Mouse (Mus musculus) kidney, embryonic 16.5 days (tissue): Measurements from ENCODE around the gene Tmtc1. TPM values are rescaled to one million over a fixed set of nuclear protein-coding genes. Genes with fewer than 3 reads are reported as not detected.

ENCODE experiments used
- ATAC-seq: fragments of 200-750 bp; cut with Nextera tagmentation; 2 replicates; pipeline ENCODE4 v1.8.0; 2017; ENCODE audit warnings: moderate TSS enrichment; ENCODE audit not compliant: low FRiP score, low TSS enrichment
- H3K27ac ChIP-seq: fragments of 300-500 bp; sonication (generic); 2 replicates; pipeline ENCODE4 v1.5.1; 2014; ENCODE audit warnings: low read length
- H3K27me3 ChIP-seq: fragments of 300-500 bp; sonication (generic); 2 replicates; pipeline ENCODE4 v1.6.1; 2014; ENCODE audit warnings: low read length, control low read depth, mixed read lengths; ENCODE audit not compliant: insufficient read depth
- H3K36me3 ChIP-seq: fragments of 300-500 bp; sonication (generic); 2 replicates; pipeline ENCODE4 v1.6.1; 2014; ENCODE audit warnings: low read length, control low read depth, mixed read lengths; ENCODE audit not compliant: insufficient read depth
- H3K4me1 ChIP-seq: fragments of 300-500 bp; sonication (generic); 2 replicates; pipeline ENCODE4 v1.6.1; 2014; ENCODE audit warnings: low read length, control low read depth, mixed read lengths; ENCODE audit not compliant: insufficient read depth
- H3K4me2 ChIP-seq: fragments of 300-500 bp; sonication (generic); replicated peaks from 2 replicates; pipeline ENCODE4 v1.6.1; 2014; ENCODE audit warnings: low read depth, low read length
- H3K4me3 ChIP-seq: fragments of 300-500 bp; sonication (generic); 2 replicates; pipeline ENCODE4 v1.5.1; 2014; ENCODE audit warnings: mild to moderate bottlenecking, low read length
- H3K9ac ChIP-seq: fragments of 300-500 bp; sonication (generic); replicated peaks from 2 replicates; pipeline ENCODE4 v1.6.1; 2014; ENCODE audit warnings: low read length
- H3K9me3 ChIP-seq: fragments of 300-500 bp; sonication (generic); 2 replicates; pipeline ENCODE4 v1.6.1; 2016; ENCODE audit warnings: low read length, control low read depth
- WGBS: fragments of 180-500 bp; shearing (Covaris S2); extraction: QIAGEN DNeasy Blood & Tissue Kit; methylation state at CpG from one replicate; pipeline ENCODE4 v1.1.7; 2014; 5-methylcytosine and 5-hydroxymethylcytosine counted together
- polyA plus RNA-seq: library from polyadenylated mRNA; unstranded; fragments of >200 nt; fragmentation: Nextera tagmentation; extraction: Ambion mirVana; gene quantifications from 2 replicates; pipeline ENCODE4 v1.2.1, GENCODE M21; 2015

Gene Tmtc1
- polyA plus RNA-seq, 1 experiment from 2014 or later: 1.8 TPM

- Histone ChIP-seq H3K36me3 (no peaks in the 10 kb centered on the region), H3K4me2 (no peak overlapping the region), H3K4me3 (no peak overlapping the region), H3K27me3 (no peaks in the 10 kb centered on the region), H3K9me3 (no peaks in the 10 kb centered on the region), H3K9ac (no peak overlapping the region), H3K27ac (no peak overlapping the region), H3K4me1 (no peaks in the 10 kb centered on the region)
- no peak for ATAC-seq
- 80% methylated on average over 4 of the region's 4 CpGs for WGBS
Measured at GRCm38 (mm10) chr6:148275046-148275445, 169.1 kb downstream of the Tmtc1 start.

DNA sequence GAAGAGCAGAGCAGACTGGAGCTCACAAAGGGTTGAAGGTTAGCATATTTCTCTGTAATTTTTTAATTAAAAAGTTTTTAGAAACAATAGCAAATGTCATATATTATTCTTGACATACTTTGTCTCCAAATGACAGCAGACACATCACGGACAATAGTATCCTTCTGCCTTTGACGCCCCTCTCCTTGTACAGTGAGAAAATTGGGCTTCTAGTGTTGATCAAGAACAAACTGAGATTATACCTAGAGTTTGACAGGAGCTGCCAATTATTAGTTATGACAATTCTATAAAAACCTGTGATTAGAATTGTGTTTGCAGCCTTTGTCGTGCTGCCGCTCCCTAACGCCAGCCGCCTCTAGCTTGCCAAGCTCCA lies 183.5 kb downstream of the Tmtc1 start:
- H3K9me3 ChIP-seq: no peaks in the 10 kb centered on the region
- 91% methylated on average over 6 of the region's 6 CpGs for WGBS
- H3K27ac ChIP-seq: no peak overlapping the region
- H3K36me3 ChIP-seq: no peaks in the 10 kb centered on the region
- H3K9ac ChIP-seq: no peak overlapping the region
- no peaks in the 10 kb centered on the region for H3K4me1 ChIP-seq
- ATAC-seq: no peak
- H3K4me2 ChIP-seq: no peak overlapping the region
- H3K4me3 ChIP-seq: no peak overlapping the region
- H3K27me3 ChIP-seq: no peaks in the 10 kb centered on the region

DNA sequence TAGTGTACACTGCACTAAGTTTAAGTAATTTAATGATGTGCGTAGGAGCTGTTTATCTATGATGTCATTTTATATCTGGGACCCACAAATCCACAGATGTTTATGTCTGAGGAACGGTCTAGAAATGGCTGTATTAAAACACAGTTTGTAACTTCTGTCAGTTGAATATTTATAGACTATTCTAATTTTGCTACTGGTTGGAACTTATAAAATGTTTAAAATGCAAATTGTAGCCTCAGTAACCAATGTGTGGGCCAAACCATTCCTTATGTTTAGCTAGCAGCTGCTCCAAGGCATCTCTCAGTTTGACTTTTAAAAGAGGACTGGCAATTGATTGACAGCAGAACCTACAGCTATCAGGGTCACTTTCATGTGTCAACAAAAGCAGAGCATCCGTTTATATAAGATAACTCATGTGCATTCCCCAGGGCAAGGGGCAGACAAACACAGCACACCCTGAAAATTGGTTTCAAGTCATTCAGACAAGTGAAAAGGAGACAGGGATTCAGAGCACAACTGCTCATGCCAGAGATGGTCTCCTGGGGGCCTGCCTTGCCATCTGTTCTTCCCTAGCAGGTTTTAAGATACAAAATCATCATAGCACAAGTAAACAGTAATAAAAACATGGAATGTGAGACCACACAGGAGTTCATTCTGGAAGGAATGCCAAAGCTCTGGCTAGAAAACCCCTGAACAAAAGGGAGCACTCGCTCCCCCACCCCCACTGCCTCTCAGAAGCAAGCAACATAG lies 184.0 kb downstream of the Tmtc1 start:
- no peaks in the 10 kb centered on the region for H3K27me3 ChIP-seq
- H3K4me1 ChIP-seq: no peaks in the 10 kb centered on the region
- no peaks in the 10 kb centered on the region for H3K9me3 ChIP-seq
- no peak overlapping the region for H3K27ac ChIP-seq
- H3K4me2 ChIP-seq: no peak overlapping the region
- no peak overlapping the region for H3K4me3 ChIP-seq
- 0 out of 2 replicates have a peak, but pooled peaks have one; percentile 35 for ATAC-seq
- no peak overlapping the region for H3K9ac ChIP-seq
- no peaks in the 10 kb centered on the region for H3K36me3 ChIP-seq
- 46% methylated on average over 4 of the region's 4 CpGs for WGBS

GRCm38 (mm10) chr6:148259074-148259473 lies 185.1 kb downstream of the Tmtc1 start:
- Histone ChIP-seq H3K27me3 (no peaks in the 10 kb centered on the region), H3K9me3 (no peaks in the 10 kb centered on the region), H3K4me3 (no peak overlapping the region), H3K36me3 (no peaks in the 10 kb centered on the region), H3K9ac (no peak overlapping the region), H3K4me1 (no peaks in the 10 kb centered on the region), H3K4me2 (no peak overlapping the region), H3K27ac (no peak overlapping the region)
- WGBS: 65% methylated on average over 8 of the region's 8 CpGs
- no peak for ATAC-seq

GRCm38 (mm10) chr6:148257805-148258204 lies 186.4 kb downstream of the Tmtc1 start:
- Histone ChIP-seq H3K4me1 (no peaks in the 10 kb centered on the region), H3K4me3 (no peak overlapping the region), H3K4me2 (no peak overlapping the region), H3K27me3 (no peaks in the 10 kb centered on the region), H3K9me3 (no peaks in the 10 kb centered on the region), H3K27ac (no peak overlapping the region), H3K9ac (no peak overlapping the region), H3K36me3 (no peaks in the 10 kb centered on the region)
- ATAC-seq: no peak
- WGBS: 89% methylated on average over 2 of the region's 2 CpGs

- H3K36me3 ChIP-seq: no peaks in the 10 kb centered on the region
- H3K4me3 ChIP-seq: no peak overlapping the region
- no peak overlapping the region for H3K9ac ChIP-seq
- no peak for ATAC-seq
- H3K4me2 ChIP-seq: no peak overlapping the region
- H3K27me3 ChIP-seq: no peaks in the 10 kb centered on the region
- H3K9me3 ChIP-seq: no peaks in the 10 kb centered on the region
- WGBS: 91% methylated on average over 3 of the region's 3 CpGs
- H3K4me1 ChIP-seq: peaks cover 4% of the 10 kb centered on the region; the same call in 1 of the 2 replicates
- H3K27ac ChIP-seq: no peak overlapping the region
Measured at GRCm38 (mm10) chr6:148256109-148256508, 188.1 kb downstream of the Tmtc1 start.

GRCm38 (mm10) chr6:148255395-148256053 lies 188.7 kb downstream of the Tmtc1 start:
- H3K9me3 ChIP-seq: no peaks in the 10 kb centered on the region
- WGBS: 42% methylated on average over 1 of the region's 1 CpGs
- H3K36me3 ChIP-seq: no peaks in the 10 kb centered on the region
- no peak overlapping the region for H3K4me3 ChIP-seq
- H3K9ac ChIP-seq: no peak overlapping the region
- H3K27ac ChIP-seq: no peak overlapping the region
- no peak overlapping the region for H3K4me2 ChIP-seq
- no peaks in the 10 kb centered on the region for H3K27me3 ChIP-seq
- ATAC-seq: no peak
- H3K4me1 ChIP-seq: peaks cover 4% of the 10 kb centered on the region; the same call in 1 of the 2 replicates

- Histone ChIP-seq H3K4me1 (peaks cover 4% of the 10 kb centered on the region; the same call in 1 of the 2 replicates), H3K9ac (no peak overlapping the region), H3K27ac (0 out of 2 replicates have a peak overlapping the region, but pooled peaks have one; percentile 3), H3K27me3 (no peaks in the 10 kb centered on the region), H3K4me2 (no peak overlapping the region), H3K9me3 (no peaks in the 10 kb centered on the region), H3K4me3 (no peak overlapping the region), H3K36me3 (no peaks in the 10 kb centered on the region)
- no peak for ATAC-seq
- 61% methylated on average over 3 of the region's 3 CpGs for WGBS
Measured at GRCm38 (mm10) chr6:148249221-148249620, 195.0 kb downstream of the Tmtc1 start.

GRCm38 (mm10) chr6:148248625-148249024 lies 195.6 kb downstream of the Tmtc1 start:
- Histone ChIP-seq H3K9ac (no peak overlapping the region), H3K27me3 (no peaks in the 10 kb centered on the region), H3K36me3 (no peaks in the 10 kb centered on the region), H3K27ac (no peak overlapping the region), H3K9me3 (no peaks in the 10 kb centered on the region), H3K4me1 (peaks cover 4% of the 10 kb centered on the region; the same call in 1 of the 2 replicates), H3K4me3 (no peak overlapping the region), H3K4me2 (no peak overlapping the region)
- WGBS: 40% methylated on average over 2 of the region's 2 CpGs
- ATAC-seq: no peak

- Histone ChIP-seq H3K36me3 (no peaks in the 10 kb centered on the region), H3K9me3 (no peaks in the 10 kb centered on the region), H3K4me3 (no peak overlapping the region), H3K27me3 (no peaks in the 10 kb centered on the region), H3K4me1 (no peaks in the 10 kb centered on the region; the same call in 1 of the 2 replicates), H3K4me2 (no peak overlapping the region), H3K27ac (no peak overlapping the region), H3K9ac (no peak overlapping the region)
- no peak for ATAC-seq
- WGBS: 70% methylated on average over 7 of the region's 7 CpGs
Measured at GRCm38 (mm10) chr6:148246544-148246943, 197.6 kb downstream of the Tmtc1 start.
